Mouse (Mus musculus) intestine, embryonic 15.5 days (tissue): ENCODE measurements around the gene Hoxa13. TPM values are rescaled to one million over a fixed set of nuclear protein-coding genes. Genes with fewer than 3 reads are reported as not detected.

ENCODE experiments used
- ATAC-seq: fragments of 200-750 bp; cut with Nextera tagmentation; 2 replicates; pipeline ENCODE4 v1.8.0; 2017; ENCODE audit warnings: moderate TSS enrichment, moderate library complexity
- H3K27ac ChIP-seq: fragments of 300-500 bp; sonication (generic); 2 replicates; pipeline ENCODE4 v1.5.1; 2015; ENCODE audit warnings: mild to moderate bottlenecking, inconsistent platforms
- H3K27me3 ChIP-seq: fragments of 300-500 bp; sonication (generic); replicated peaks from 2 replicates; pipeline ENCODE4 v1.6.1; 2015; ENCODE audit warnings: inconsistent platforms
- H3K36me3 ChIP-seq: fragments of 300-500 bp; sonication (generic); 2 replicates; pipeline ENCODE4 v1.6.1; 2015; ENCODE audit warnings: inconsistent platforms
- H3K4me1 ChIP-seq: fragments of 300-500 bp; sonication (generic); replicated peaks from 2 replicates; pipeline ENCODE4 v1.6.1; 2015; ENCODE audit warnings: inconsistent platforms
- H3K4me2 ChIP-seq: fragments of 300-500 bp; sonication (generic); replicated peaks from 2 replicates; pipeline ENCODE4 v1.6.1; 2015; ENCODE audit warnings: mild to moderate bottlenecking, inconsistent platforms
- H3K4me3 ChIP-seq: fragments of 300-500 bp; sonication (generic); replicated peaks from 2 replicates; pipeline ENCODE4 v1.5.1; 2015; ENCODE audit warnings: inconsistent platforms
- H3K9ac ChIP-seq: fragments of 300-500 bp; sonication (generic); 2 replicates; pipeline ENCODE4 v1.6.1; 2015; ENCODE audit warnings: inconsistent platforms
- H3K9me3 ChIP-seq: fragments of 300-500 bp; sonication (generic); 2 replicates; pipeline ENCODE4 v1.6.1; 2016; ENCODE audit warnings: inconsistent platforms
- WGBS: fragments of 180-500 bp; shearing (Covaris S2); methylation state at CpG from one replicate; pipeline ENCODE4 v1.1.7; 2015; 5-methylcytosine and 5-hydroxymethylcytosine counted together
- polyA plus RNA-seq: library from polyadenylated mRNA; unstranded; fragments of >200 nt; fragmentation: Nextera tagmentation; extraction: Ambion mirVana; gene quantifications from 2 replicates; pipeline ENCODE4 v1.2.1, GENCODE M21; 2015

Hoxa13 gene
- polyA plus RNA-seq = 0.59 and 0.61 TPM in 2 replicates

- peak; percentile 84 for ATAC-seq
- Histone ChIP-seq H3K36me3 (no peaks in the 10 kb centered on the region), H3K9ac (peak within 1 kb of the TSS; percentile 20; the same call in 1 of the 2 replicates), H3K4me1 (peaks cover 13% of the 10 kb centered on the region), H3K27me3 (peaks cover 82% of the 10 kb centered on the region), H3K27ac (no peak within 1 kb of the TSS), H3K4me3 (peak within 1 kb of the TSS; percentile 44), H3K9me3 (no peaks in the 10 kb centered on the region), H3K4me2 (peak within 1 kb of the TSS; percentile 79)
- WGBS = under 1% methylated on average over 60 of the region's 72 CpGs
Observed at GRCm38 (mm10) chr6:52260654-52261575, at the start of gene Hoxa13. Hoxa13 (minus strand) TSS chr6:52260880.

GRCm38 (mm10) chr6:52310366-52310765 lies 49.7 kb upstream of the Hoxa13 start:
- no peak overlapping the region for H3K9ac ChIP-seq
- ATAC-seq = no peak
- H3K4me2 ChIP-seq = peak overlapping the region; percentile 20; the same call in 1 of the 2 replicates
- H3K4me3 ChIP-seq = peak overlapping the region; percentile 14; the same call in 1 of the 2 replicates
- no peak overlapping the region for H3K27ac ChIP-seq
- peaks cover 24% of the 10 kb centered on the region for H3K4me1 ChIP-seq
- H3K27me3 ChIP-seq = peaks cover 96% of the 10 kb centered on the region
- H3K36me3 ChIP-seq = no peaks in the 10 kb centered on the region
- H3K9me3 ChIP-seq = no peaks in the 10 kb centered on the region
- 5% methylated on average over 24 of the region's 24 CpGs for WGBS

DNA sequence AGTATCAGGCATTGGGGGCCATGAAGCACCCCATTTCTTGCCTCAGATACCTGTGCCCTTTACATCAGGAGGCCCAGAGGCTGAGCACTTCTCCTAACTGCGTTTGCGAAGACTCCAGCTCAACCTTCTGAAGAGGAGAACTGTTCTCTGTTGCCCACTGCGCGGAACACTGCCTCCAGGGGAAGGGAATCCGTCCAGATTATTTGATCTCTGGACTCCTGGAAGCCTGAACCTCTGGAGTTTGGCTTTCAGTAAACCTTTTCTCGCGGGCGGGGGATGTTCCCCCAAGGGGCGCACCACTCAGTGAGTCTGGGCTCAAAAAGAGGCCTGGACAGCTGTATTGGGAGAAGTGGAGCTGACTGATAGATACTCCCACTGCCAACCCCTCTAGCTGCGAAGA lies 49.1 kb upstream of the Hoxa13 start:
- ATAC-seq = no peak
- peaks cover 92% of the 10 kb centered on the region for H3K27me3 ChIP-seq
- WGBS = 49% methylated on average over 10 of the region's 10 CpGs
- H3K9me3 ChIP-seq = no peaks in the 10 kb centered on the region
- no peak overlapping the region for H3K27ac ChIP-seq
- no peaks in the 10 kb centered on the region for H3K36me3 ChIP-seq
- H3K9ac ChIP-seq = no peak overlapping the region
- H3K4me3 ChIP-seq = no peak overlapping the region
- H3K4me1 ChIP-seq = peaks cover 23% of the 10 kb centered on the region
- no peak overlapping the region for H3K4me2 ChIP-seq

- WGBS = 2% methylated on average over 30 of the region's 30 CpGs
Observed at GRCm38 (mm10) chr6:52305877-52306389, 45.3 kb upstream of the Hoxa13 start.

DNA sequence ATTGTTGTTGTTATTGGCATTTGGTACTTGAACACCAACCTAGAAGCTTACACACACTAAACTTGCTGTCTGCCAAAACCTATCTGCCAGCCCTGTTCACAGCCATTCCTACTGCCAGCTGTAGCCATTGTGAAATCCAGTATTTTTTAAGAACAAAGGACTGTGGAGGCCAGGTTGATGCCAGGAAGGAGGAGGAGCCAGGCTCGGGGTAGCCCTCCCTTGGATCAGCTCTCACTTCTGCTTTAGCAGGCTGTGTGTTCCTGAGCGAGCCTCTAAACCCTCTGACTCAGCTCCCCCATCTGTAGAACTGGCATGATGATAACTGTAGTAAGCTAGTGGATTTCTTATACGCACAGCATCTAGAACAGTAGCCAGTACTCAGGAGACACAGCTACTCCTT lies 42.7 kb upstream of the Hoxa13 start:
- Histone ChIP-seq H3K4me3 (no peak overlapping the region), H3K9me3 (no peaks in the 10 kb centered on the region), H3K36me3 (no peaks in the 10 kb centered on the region), H3K4me2 (no peak overlapping the region), H3K4me1 (0 out of 2 replicates have a peak, but pooled peaks cover 9% of the 10 kb centered on the region), H3K9ac (no peak overlapping the region), H3K27me3 (peaks cover 31% of the 10 kb centered on the region), H3K27ac (no peak overlapping the region)
- 65% methylated on average over 3 of the region's 3 CpGs for WGBS
- ATAC-seq = no peak

More at GRCm38 (mm10) chr6:52305877-52306389, 45.3 kb upstream of the Hoxa13 start:
- Histone ChIP-seq H3K4me2 (peak overlapping the region; percentile 86), H3K4me1 (0 out of 2 replicates have a peak, but pooled peaks cover 9% of the 10 kb centered on the region), H3K27ac (no peak overlapping the region), H3K27me3 (peaks cover 56% of the 10 kb centered on the region), H3K4me3 (peak overlapping the region; percentile 45), H3K9me3 (no peaks in the 10 kb centered on the region), H3K9ac (peak overlapping the region; percentile 11), H3K36me3 (no peaks in the 10 kb centered on the region)
- ATAC-seq = peak; percentile 88

DNA sequence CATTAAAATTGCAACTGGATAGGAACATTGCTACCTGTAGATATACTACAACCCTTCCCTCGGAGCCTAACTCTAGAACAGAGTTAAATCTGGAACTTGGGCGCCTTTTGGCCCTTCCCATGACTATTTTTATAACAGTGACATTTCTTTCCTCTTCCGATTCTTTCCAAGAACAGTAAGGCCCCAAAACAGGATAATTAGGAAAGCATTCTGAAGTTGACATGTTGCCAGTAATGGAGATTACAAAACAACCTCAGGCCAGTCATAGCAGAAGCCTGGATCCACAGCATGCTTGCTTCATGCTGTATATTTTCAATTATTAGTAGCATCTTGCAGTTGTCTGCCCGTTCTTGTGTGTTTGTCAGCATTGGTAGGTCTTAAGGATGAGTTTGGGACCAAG lies 40.1 kb upstream of the Hoxa13 start:
- Histone ChIP-seq H3K9me3 (no peaks in the 10 kb centered on the region), H3K4me2 (no peak overlapping the region), H3K27me3 (peaks cover 6% of the 10 kb centered on the region), H3K36me3 (no peaks in the 10 kb centered on the region), H3K9ac (no peak overlapping the region), H3K4me1 (0 out of 2 replicates have a peak, but pooled peaks cover 2% of the 10 kb centered on the region), H3K27ac (no peak overlapping the region), H3K4me3 (no peak overlapping the region)
- ATAC-seq = no peak
- WGBS = 79% methylated on average over 4 of the region's 4 CpGs

GRCm38 (mm10) chr6:52298511-52298910 lies 37.8 kb upstream of the Hoxa13 start:
- 0 out of 2 replicates have a peak, but pooled peaks cover 1% of the 10 kb centered on the region for H3K27me3 ChIP-seq
- H3K9me3 ChIP-seq = no peaks in the 10 kb centered on the region
- ATAC-seq = no peak
- H3K27ac ChIP-seq = no peak overlapping the region
- no peaks in the 10 kb centered on the region for H3K4me1 ChIP-seq
- H3K4me2 ChIP-seq = no peak overlapping the region
- H3K36me3 ChIP-seq = no peaks in the 10 kb centered on the region
- H3K4me3 ChIP-seq = no peak overlapping the region
- 71% methylated on average over 4 of the region's 4 CpGs for WGBS
- H3K9ac ChIP-seq = no peak overlapping the region

- Histone ChIP-seq H3K4me1 (no peaks in the 10 kb centered on the region), H3K36me3 (no peaks in the 10 kb centered on the region), H3K9me3 (no peaks in the 10 kb centered on the region), H3K27ac (no peak overlapping the region), H3K4me2 (no peak overlapping the region), H3K4me3 (no peak overlapping the region), H3K9ac (no peak overlapping the region), H3K27me3 (peaks cover 28% of the 10 kb centered on the region)
- ATAC-seq = no peak
- 72% methylated on average over 6 of the region's 6 CpGs for WGBS
Observed at GRCm38 (mm10) chr6:52294616-52295015, 33.9 kb upstream of the Hoxa13 start.

DNA sequence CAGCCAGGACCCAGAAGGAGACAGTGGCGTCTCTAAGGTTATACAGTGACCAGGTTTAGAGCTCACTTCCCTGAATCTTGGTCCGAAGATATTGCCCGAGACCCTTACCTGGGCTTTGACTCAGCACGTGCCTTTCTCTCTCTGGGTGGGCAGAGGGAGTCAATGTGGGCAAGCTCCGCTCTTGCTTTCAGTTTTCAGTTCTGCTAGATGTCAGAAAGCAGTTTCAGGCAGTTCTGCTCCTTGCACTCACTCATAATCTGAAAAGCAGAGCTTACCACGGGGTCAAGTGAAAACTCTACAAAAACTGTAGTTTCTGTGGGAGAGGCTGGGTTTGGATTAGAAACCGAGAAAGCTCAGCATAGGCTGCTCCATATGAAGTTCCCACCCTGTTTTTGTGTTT lies 31.6 kb upstream of the Hoxa13 start:
- Histone ChIP-seq H3K27me3 (peaks cover 38% of the 10 kb centered on the region), H3K4me2 (no peak overlapping the region), H3K27ac (no peak overlapping the region), H3K4me3 (no peak overlapping the region), H3K36me3 (no peaks in the 10 kb centered on the region), H3K9ac (no peak overlapping the region), H3K9me3 (no peaks in the 10 kb centered on the region), H3K4me1 (no peaks in the 10 kb centered on the region)
- no peak for ATAC-seq
- 69% methylated on average over 7 of the region's 7 CpGs for WGBS

DNA sequence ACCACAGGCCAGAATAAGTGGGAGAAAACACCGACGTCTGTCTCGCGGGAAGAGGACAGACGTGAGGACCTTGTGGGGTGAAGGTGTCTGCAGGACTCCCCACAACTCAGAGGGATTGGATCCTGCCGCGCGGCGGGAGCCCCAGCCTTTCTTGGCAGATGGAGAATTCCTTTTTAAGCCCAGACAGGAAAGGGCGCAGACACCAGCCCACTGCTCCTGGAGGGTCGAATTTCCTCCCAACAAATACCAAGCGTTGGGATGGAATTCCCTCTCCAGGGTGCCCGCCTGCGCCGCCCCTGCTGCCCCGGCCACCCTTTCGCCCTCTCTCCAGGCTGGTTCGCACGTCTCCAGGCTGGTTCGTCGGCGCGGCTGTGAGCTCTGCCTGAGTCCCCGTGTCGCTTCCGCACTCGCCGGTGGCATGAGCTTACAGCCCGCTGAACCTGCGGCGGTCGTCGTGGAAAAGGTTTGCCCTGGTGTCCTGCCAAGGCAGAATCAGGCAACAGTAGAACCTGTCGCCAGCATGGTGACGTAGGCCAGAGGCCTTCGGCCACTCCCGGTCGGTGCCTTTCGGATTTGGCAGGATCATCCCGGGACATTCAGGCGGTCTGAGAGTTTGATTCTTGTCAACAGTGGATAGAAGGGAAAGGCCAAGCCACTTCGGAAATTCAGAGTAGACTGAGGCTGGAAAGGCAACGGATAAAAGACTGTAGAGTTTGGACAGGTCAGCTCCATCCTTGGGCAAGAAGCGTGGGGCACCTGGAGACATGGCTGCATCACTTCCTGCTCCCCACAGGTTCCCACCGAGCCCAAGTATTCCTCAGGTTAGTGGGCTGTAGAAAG lies 30.6 kb upstream of the Hoxa13 start:
- Histone ChIP-seq H3K4me2 (peak overlapping the region; percentile 69), H3K4me3 (peak overlapping the region; percentile 29), H3K27me3 (peaks cover 38% of the 10 kb centered on the region), H3K9me3 (no peaks in the 10 kb centered on the region), H3K9ac (no peak overlapping the region), H3K4me1 (no peaks in the 10 kb centered on the region), H3K36me3 (no peaks in the 10 kb centered on the region), H3K27ac (no peak overlapping the region)
- WGBS = 4% methylated on average over 45 of the region's 45 CpGs
- no peak for ATAC-seq

GRCm38 (mm10) chr6:52290186-52290585 lies 29.5 kb upstream of the Hoxa13 start:
- H3K9ac ChIP-seq = no peak overlapping the region
- WGBS = 22% methylated on average over 12 of the region's 12 CpGs

DNA sequence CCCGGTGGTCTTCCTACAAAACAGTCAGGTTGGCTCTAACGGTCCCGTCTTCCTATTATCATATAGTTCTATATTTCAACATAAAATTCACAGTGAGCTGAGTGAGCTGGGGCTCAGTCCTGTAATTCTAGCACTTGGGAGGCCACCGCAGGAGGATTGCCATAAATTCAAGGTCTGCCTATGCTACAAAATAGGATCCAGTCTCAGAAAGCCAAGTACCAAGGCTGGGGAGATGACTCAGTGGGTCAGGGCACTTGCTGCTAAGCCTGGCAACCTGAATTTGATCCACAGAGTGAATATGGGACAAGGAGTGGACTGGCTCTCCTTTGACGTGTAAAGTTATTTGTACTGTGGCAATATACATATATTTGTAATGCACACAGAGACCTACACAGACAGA lies 23.2 kb upstream of the Hoxa13 start:
- Histone ChIP-seq H3K9ac (no peak overlapping the region), H3K27me3 (peaks cover 12% of the 10 kb centered on the region), H3K36me3 (no peaks in the 10 kb centered on the region), H3K27ac (no peak overlapping the region), H3K4me1 (no peaks in the 10 kb centered on the region), H3K4me2 (no peak overlapping the region), H3K9me3 (no peaks in the 10 kb centered on the region), H3K4me3 (no peak overlapping the region)
- 83% methylated on average over 5 of the region's 5 CpGs for WGBS
- no peak for ATAC-seq

More at GRCm38 (mm10) chr6:52290186-52290585, 29.5 kb upstream of the Hoxa13 start:
- H3K36me3 ChIP-seq = no peaks in the 10 kb centered on the region
- H3K4me3 ChIP-seq = no peak overlapping the region
- H3K4me2 ChIP-seq = no peak overlapping the region
- H3K9me3 ChIP-seq = no peaks in the 10 kb centered on the region
- no peak overlapping the region for H3K27ac ChIP-seq
- H3K4me1 ChIP-seq = no peaks in the 10 kb centered on the region
- peaks cover 41% of the 10 kb centered on the region for H3K27me3 ChIP-seq
- ATAC-seq = no peak
